Mouse (Mus musculus): ENCODE measurements around the gene Casp7. TPM values are rescaled to one million over a fixed set of nuclear protein-coding genes. Genes with fewer than 3 reads are reported as not detected.

Gene Casp7
- polyA plus RNA-seq, 1 experiment, result 18.2 TPM

DNA sequence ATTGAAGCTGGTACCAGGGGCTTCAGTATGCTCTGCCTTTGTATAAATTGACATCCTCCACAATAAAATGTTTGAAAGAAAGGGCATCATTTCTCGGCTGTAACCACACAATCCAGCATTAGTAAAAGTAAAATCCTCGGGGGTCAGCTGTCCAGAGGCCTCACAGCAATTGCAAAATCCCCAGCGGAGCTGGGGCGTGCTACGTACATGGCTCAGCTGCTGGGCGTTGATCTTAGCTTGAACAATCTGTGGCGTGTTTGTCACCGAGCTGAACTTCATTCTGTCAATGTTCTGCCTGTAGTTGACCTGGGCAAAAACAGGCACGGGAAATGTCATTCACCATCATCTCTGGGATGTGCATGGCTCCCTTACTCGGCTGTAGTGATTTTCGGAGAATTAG is 30.8 kb upstream of the Casp7 start:
- Histone ChIP-seq H3K4me1 (ENCODE audit: control insufficient read depth, insufficient read depth, low read length) (no peaks in the 10 kb centered on the region; the same call in 1 of the 2 replicates), H3K27ac (ENCODE audit: insufficient read depth, low read length) (no peak overlapping the region), H3K4me3 (ENCODE audit: insufficient read depth, low read length) (no peak overlapping the region)
- TF ChIP-seq POLR2A (IDR thresholded peaks at IDR 0.05; ENCODE audit: low read depth, low read length) (no peak), CTCF (IDR thresholded peaks at IDR 0.05; ENCODE audit: borderline replicate concordance, insufficient read depth, low read length) (no peak)

DNA sequence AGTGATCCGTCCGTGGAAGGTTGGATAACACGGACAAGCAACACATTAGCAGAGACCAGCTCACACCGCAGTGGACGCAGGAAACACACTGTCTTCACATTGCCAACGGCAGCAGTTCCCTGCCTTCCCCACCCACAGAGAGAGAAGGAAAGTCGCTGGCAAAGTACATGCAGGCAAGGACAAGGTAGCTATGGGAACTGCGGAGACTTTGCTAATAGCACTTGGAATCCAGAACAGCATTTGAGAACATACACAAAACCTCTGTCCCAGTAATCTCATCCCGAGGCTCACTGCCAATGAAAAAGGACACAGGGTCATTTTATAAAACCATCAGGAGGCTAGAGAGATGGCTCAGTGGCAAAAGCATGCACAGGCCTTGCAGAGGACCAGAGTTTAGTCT is 30.3 kb upstream of the Casp7 start:
- H3K27ac ChIP-seq (ENCODE audit: insufficient read depth, low read length), result no peak overlapping the region
- no peak overlapping the region for H3K4me3 ChIP-seq (ENCODE audit: insufficient read depth, low read length)
- TF ChIP-seq POLR2A (IDR thresholded peaks at IDR 0.05; ENCODE audit: low read depth, low read length) (no peak), CTCF (IDR thresholded peaks at IDR 0.05; ENCODE audit: borderline replicate concordance, insufficient read depth, low read length) (no peak)
- no peaks in the 10 kb centered on the region; the same call in 1 of the 2 replicates for H3K4me1 ChIP-seq (ENCODE audit: control insufficient read depth, insufficient read depth, low read length)

DNA sequence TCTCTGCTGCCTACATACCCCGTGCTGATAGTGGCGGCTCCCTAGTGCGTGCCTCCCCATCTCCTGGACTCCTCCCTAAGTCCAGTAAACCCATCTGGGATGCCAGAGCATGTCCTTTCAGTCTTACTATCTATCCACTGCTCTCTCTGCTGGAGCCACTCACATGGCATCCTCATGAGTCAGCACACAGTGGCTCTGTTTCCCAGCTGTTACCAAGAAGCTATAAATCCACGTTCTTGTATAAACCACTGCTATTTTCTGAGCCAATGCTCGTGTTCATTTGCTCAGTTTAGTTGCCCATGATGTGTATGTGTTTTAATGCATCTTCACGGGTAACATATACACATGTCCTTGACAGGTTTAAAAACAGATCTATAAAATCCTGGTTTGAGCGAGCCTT is 29.2 kb upstream of the Casp7 start:
- H3K4me1 ChIP-seq (ENCODE audit: control insufficient read depth, insufficient read depth, low read length), result no peaks in the 10 kb centered on the region; the same call in 1 of the 2 replicates
- no peak overlapping the region for H3K27ac ChIP-seq (ENCODE audit: insufficient read depth, low read length)
- TF ChIP-seq POLR2A (IDR thresholded peaks at IDR 0.05; ENCODE audit: low read depth, low read length), result no peak
- TF ChIP-seq CTCF (IDR thresholded peaks at IDR 0.05; ENCODE audit: borderline replicate concordance, insufficient read depth, low read length), result no peak
- H3K4me3 ChIP-seq (ENCODE audit: insufficient read depth, low read length), result no peak overlapping the region

DNA sequence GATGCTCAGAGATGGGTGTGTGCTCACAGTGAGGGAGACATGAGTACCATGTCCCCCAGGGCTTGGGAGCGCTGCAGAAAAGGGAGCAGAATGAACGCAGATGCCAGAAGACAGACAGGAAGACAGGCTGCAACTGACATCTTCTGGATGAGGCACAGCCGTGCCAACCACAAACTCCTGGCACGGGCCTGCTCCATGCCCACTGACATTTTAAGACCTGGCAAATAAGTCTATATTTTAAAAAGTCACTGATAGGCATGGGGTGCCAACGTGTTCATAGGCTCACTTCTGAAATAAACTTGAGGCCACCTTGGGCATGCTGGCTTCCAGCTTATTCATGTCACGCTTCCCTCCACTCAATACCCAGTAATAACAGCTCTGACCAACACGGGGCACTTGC is 28.0 kb upstream of the Casp7 start:
- H3K27ac ChIP-seq (ENCODE audit: insufficient read depth, low read length), result no peak overlapping the region
- no peaks in the 10 kb centered on the region; the same call in 1 of the 2 replicates for H3K4me1 ChIP-seq (ENCODE audit: control insufficient read depth, insufficient read depth, low read length)
- H3K4me3 ChIP-seq (ENCODE audit: insufficient read depth, low read length), result no peak overlapping the region
- TF ChIP-seq CTCF (IDR thresholded peaks at IDR 0.05; ENCODE audit: borderline replicate concordance, insufficient read depth, low read length), result no peak
- no peak for TF ChIP-seq POLR2A (IDR thresholded peaks at IDR 0.05; ENCODE audit: low read depth, low read length)

DNA sequence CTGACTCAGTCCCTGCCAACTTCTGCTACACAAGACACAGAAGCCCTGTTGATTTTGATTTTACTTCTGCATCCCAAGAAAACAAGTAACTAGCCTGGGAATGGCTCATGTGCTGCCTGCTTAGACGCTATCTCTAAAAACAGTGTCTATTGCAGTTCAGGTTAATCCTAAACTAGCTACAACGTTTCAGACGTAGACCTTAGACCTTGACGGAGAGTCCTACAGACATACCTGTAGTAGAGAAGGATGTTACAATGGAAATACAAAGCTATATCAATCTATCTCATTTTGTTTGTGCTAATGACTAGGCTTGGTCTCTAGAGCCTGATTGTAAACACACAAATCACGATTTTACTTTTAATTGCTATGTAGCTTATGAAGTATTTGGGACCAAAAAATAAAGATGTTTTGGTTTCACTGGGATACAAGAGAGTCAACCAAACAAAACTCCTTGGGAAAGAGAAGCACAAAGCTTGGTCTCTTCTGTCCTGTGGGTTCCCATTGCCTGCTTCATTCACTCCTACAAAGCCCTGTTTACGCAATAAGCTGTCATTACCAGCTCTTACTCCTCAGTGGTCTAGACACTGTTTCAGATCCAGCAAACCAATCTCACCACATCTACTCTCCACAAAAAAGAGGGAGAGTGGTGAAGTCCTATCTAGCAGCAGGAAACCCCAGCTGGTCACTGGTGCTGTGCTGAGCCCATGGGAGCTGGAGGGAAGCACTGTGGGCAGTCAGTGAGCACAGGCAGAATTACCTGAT is 26.4 kb upstream of the Casp7 start:
- TF ChIP-seq CTCF (IDR thresholded peaks at IDR 0.05; ENCODE audit: borderline replicate concordance, insufficient read depth, low read length), result no peak
- TF ChIP-seq POLR2A (IDR thresholded peaks at IDR 0.05; ENCODE audit: low read depth, low read length), result no peak
- H3K4me1 ChIP-seq (ENCODE audit: control insufficient read depth, insufficient read depth, low read length), result no peaks in the 10 kb centered on the region; the same call in 1 of the 2 replicates
- H3K27ac ChIP-seq (ENCODE audit: insufficient read depth, low read length), result no peak overlapping the region
- no peak overlapping the region for H3K4me3 ChIP-seq (ENCODE audit: insufficient read depth, low read length)

DNA sequence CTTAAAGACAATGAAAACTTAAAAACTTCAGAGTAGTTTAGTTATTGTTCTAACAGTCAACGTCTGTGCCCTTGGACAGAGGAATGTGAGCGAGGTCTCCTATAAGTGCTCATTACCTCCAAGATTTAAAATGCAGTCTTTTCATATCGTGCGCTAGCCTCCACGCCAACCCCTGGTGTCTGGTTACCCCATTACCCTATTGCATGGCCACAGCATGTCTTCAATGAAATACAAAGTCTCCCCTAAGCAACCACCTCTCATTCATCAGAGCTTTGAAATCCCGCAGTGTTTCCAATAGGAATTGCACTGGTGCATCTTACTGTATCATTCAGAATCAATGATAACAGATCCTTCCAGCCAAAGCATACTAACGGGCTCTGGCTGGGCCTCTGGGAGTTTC is 24.7 kb upstream of the Casp7 start:
- no peak overlapping the region for H3K27ac ChIP-seq (ENCODE audit: insufficient read depth, low read length)
- TF ChIP-seq POLR2A (IDR thresholded peaks at IDR 0.05; ENCODE audit: low read depth, low read length), result no peak
- no peak for TF ChIP-seq CTCF (IDR thresholded peaks at IDR 0.05; ENCODE audit: borderline replicate concordance, insufficient read depth, low read length)
- H3K4me3 ChIP-seq (ENCODE audit: insufficient read depth, low read length), result no peak overlapping the region
- no peaks in the 10 kb centered on the region; the same call in 1 of the 2 replicates for H3K4me1 ChIP-seq (ENCODE audit: control insufficient read depth, insufficient read depth, low read length)

DNA sequence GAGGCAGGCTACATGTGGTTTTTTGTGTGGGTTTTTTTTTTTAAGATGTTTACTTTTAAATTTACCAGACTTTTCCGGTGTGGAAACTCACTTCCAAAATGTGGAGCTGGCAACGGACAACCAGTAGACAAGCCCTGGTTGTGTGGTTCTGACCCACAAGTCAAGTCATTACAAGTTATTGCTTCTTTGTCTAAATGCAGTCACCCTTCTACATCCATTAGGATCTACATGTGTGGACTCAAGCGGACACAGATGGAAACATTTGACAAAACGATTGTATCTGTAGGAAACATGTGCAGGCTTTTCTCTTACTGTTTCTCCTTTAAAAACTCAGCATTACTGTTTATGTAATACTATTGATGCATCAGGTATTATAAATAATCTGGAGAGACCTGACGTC is 23.7 kb upstream of the Casp7 start:
- H3K4me3 ChIP-seq (ENCODE audit: insufficient read depth, low read length), result no peak overlapping the region
- no peak overlapping the region for H3K27ac ChIP-seq (ENCODE audit: insufficient read depth, low read length)
- TF ChIP-seq CTCF (IDR thresholded peaks at IDR 0.05; ENCODE audit: borderline replicate concordance, insufficient read depth, low read length) (no peak), POLR2A (IDR thresholded peaks at IDR 0.05; ENCODE audit: low read depth, low read length) (no peak)
- no peaks in the 10 kb centered on the region for H3K4me1 ChIP-seq (ENCODE audit: control insufficient read depth, insufficient read depth, low read length)

DNA sequence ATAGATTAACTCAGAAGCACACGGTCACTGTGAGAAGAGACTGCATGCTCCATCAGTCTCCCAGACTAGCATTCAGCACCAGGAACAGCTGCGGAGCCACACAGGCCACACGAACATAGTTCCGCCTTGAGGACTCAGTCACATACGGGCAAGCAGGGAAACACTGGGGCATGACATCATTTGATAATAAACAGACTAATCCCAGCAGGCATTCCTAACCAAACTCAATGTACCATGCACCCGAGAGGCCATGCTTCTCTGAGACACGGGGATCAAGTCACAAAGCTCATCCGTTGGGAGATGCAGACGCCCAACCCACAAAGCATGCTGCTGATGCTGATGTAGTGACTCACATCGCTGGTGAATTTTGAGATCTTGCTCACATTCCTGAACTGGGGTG is 22.9 kb upstream of the Casp7 start:
- H3K4me1 ChIP-seq (ENCODE audit: control insufficient read depth, insufficient read depth, low read length), result no peaks in the 10 kb centered on the region
- no peak overlapping the region for H3K4me3 ChIP-seq (ENCODE audit: insufficient read depth, low read length)
- no peak overlapping the region for H3K27ac ChIP-seq (ENCODE audit: insufficient read depth, low read length)
- TF ChIP-seq POLR2A (IDR thresholded peaks at IDR 0.05; ENCODE audit: low read depth, low read length), result no peak
- TF ChIP-seq CTCF (IDR thresholded peaks at IDR 0.05; ENCODE audit: borderline replicate concordance, insufficient read depth, low read length), result no peak

DNA sequence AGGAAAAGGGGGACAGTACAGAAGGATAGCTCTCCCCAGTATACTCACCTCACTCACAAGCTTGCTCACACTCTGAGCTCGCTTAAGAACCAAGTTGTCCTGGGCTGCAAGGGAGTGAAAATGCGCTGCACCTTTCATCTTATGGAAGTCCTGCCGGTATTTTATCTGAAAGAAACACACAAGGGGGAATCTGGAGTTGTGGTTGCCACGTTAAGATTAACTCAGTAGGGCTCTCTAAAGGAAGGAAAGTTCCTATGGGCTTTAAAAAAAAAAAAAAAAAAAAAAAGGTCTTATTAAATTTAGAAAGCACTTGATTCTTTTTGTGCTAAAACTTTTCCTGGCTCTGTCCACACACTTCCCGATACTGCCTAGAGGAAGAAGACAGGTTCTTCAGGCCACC is 18.9 kb upstream of the Casp7 start:
- TF ChIP-seq CTCF (IDR thresholded peaks at IDR 0.05; ENCODE audit: borderline replicate concordance, insufficient read depth, low read length), result no peak
- no peak for TF ChIP-seq POLR2A (IDR thresholded peaks at IDR 0.05; ENCODE audit: low read depth, low read length)
- no peak overlapping the region for H3K4me3 ChIP-seq (ENCODE audit: insufficient read depth, low read length)
- H3K27ac ChIP-seq (ENCODE audit: insufficient read depth, low read length), result no peak overlapping the region
- H3K4me1 ChIP-seq (ENCODE audit: control insufficient read depth, insufficient read depth, low read length), result no peaks in the 10 kb centered on the region

DNA sequence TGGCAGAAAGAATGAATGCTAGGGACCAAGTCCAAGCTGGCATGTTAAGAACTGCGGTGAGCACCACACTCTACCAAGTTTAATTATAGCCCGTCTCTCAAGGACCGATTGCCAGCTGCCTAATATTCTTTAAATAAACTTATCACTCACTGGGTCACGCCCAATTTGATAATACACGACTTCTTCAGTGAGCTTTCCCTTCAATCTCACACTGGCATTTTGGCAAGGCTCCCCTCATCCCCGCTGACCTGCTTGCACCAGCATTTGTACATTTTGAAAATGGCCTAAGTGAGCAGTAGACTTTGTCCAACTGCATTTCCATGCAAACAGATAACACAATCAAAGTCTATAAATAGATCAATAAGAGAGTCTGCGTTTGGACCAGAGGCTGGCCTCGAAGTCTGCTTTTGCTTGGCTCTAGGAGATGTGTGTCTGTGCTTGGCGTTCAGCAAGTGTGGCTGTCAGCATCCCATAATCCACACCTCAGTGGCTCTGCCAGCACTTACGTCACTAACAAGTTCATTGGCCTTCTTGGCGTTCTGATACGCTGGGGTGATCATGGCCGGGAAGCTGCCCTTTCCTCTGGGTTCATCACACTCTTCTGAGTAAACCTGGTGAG is 18.3 kb upstream of the Casp7 start:
- H3K27ac ChIP-seq (ENCODE audit: insufficient read depth, low read length), result no peak overlapping the region
- TF ChIP-seq POLR2A (IDR thresholded peaks at IDR 0.05; ENCODE audit: low read depth, low read length) (no peak), CTCF (IDR thresholded peaks at IDR 0.05; ENCODE audit: borderline replicate concordance, insufficient read depth, low read length) (no peak)
- H3K4me3 ChIP-seq (ENCODE audit: insufficient read depth, low read length), result no peak overlapping the region
- no peaks in the 10 kb centered on the region for H3K4me1 ChIP-seq (ENCODE audit: control insufficient read depth, insufficient read depth, low read length)

All from embryonic fibroblast, embryonic 13.5 days (primary cell).